Mouse (Mus musculus): ENCODE results near the gene Lbp. TPM values are rescaled to one million over a fixed set of nuclear protein-coding genes. Genes with fewer than 3 reads are reported as not detected.

The Lbp gene
- polyA plus RNA-seq, 1 experiment from 2014 or later = 4.0 TPM

DNA sequence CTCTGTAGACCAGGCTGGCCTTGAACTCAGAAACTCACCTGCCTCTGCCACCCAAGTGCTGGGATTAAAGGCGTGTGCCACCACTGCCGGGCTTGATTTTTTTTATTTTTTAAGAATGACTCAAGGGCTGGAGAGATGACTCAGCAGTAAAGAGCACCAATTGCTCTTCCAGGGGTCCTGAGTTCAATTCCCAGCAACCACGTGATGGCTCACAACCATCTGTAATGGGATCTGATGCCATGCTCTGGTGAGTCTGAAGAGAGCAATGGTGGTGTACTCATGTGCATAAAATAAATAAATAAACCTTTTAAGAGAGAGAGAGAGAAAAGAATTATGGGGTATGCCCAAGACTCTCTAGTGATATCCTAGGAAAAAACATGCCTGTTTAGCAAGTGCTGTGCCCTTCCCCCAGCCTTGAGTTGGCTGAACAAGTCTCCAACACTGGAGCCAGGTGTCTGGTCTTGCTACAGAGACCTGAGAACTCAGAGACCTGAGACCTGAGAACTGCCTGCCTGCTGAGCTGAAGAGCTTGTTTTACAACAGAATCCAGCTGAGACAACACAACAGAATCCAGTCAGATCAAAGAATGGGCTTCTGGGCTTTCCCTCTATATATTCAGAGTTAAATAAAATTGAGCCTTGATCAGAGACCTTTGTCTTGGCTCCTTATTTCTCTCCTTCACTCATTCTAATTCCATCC, 63.3 kb downstream of the Lbp start:
- ATAC-seq (ENCODE audit: insufficient number of reproducible peaks, low FRiP score, low TSS enrichment, low read depth) = no peak
- Histone ChIP-seq H3K27ac (replicated peaks; ENCODE audit: low read depth, low read length) (no peak overlapping the region), H3K27me3 (ENCODE audit: control insufficient read depth, insufficient read depth, low read length) (no peaks in the 10 kb centered on the region), H3K9ac (ENCODE audit: low read length) (no peak overlapping the region), H3K4me1 (ENCODE audit: control insufficient read depth, insufficient read depth, low read length) (no peaks in the 10 kb centered on the region), H3K36me3 (ENCODE audit: control insufficient read depth, insufficient read depth, low read length) (no peaks in the 10 kb centered on the region), H3K4me2 (ENCODE audit: low read depth, severe bottlenecking) (no peak overlapping the region), H3K9me3 (ENCODE audit: control insufficient read depth, low read length) (no peaks in the 10 kb centered on the region), H3K4me3 (ENCODE audit: low read depth, low read length) (no peak overlapping the region)
- no peak for DNase-seq (ENCODE audit: low spot score)
- 84% methylated on average over 3 of the region's 3 CpGs for whole genome bisulfite sequencing

DNA sequence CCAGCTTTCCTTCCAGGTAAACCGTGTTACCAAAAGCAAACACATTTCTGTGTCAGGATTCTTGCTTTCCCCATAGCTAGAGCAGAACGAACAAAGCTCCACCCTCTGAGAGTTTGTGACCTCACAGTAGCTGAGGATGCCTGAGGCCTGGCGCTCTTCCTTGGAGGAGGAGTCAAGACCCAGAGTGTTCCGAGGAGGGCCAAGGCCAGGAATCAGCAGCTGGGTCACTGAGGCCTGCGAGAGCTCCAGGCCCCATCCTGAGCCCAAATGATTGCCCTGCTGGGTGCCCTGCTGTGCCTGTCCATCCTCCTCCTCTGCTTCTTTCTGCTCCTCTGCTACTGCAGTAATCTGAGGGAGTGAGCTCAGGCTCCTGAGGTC, 63.9 kb downstream of the Lbp start:
- Histone ChIP-seq H3K27ac (replicated peaks; ENCODE audit: low read depth, low read length) (no peak overlapping the region), H3K4me1 (ENCODE audit: control insufficient read depth, insufficient read depth, low read length) (no peaks in the 10 kb centered on the region), H3K36me3 (ENCODE audit: control insufficient read depth, insufficient read depth, low read length) (no peaks in the 10 kb centered on the region), H3K4me2 (ENCODE audit: low read depth, severe bottlenecking) (no peak overlapping the region), H3K4me3 (ENCODE audit: low read depth, low read length) (no peak overlapping the region), H3K9me3 (ENCODE audit: control insufficient read depth, low read length) (no peaks in the 10 kb centered on the region), H3K9ac (ENCODE audit: low read length) (no peak overlapping the region), H3K27me3 (ENCODE audit: control insufficient read depth, insufficient read depth, low read length) (peaks cover 3% of the 10 kb centered on the region)
- ATAC-seq (ENCODE audit: insufficient number of reproducible peaks, low FRiP score, low TSS enrichment, low read depth) (no peak), DNase-seq (ENCODE audit: low spot score) (no peak)
- 10% methylated on average over 5 of the region's 5 CpGs for WGBS

DNA sequence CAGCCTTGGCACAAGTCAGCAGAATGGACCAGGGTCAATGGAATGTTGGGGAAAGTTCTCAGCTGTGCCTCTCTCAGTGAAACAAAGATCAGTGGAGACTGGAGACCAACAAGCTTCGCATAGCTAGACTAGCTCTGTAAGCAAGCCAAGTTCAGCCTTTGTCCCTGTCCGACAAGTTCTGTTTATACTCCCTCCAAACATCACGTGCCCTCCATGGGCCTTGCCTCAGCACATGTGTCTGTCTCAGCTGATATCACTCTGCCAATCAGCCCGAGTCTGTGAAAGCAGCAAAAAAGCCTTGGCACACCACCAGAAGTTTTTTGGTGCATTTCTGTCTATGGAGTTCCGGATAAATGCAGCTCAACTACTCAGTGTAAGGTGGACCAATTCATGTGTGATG, 66.8 kb downstream of the Lbp start:
- Histone ChIP-seq H3K27me3 (ENCODE audit: control insufficient read depth, insufficient read depth, low read length) (peaks cover 15% of the 10 kb centered on the region), H3K4me3 (ENCODE audit: low read depth, low read length) (no peak overlapping the region), H3K36me3 (ENCODE audit: control insufficient read depth, insufficient read depth, low read length) (no peaks in the 10 kb centered on the region), H3K9ac (ENCODE audit: low read length) (no peak overlapping the region), H3K9me3 (ENCODE audit: control insufficient read depth, low read length) (no peaks in the 10 kb centered on the region), H3K27ac (replicated peaks; ENCODE audit: low read depth, low read length) (no peak overlapping the region), H3K4me1 (ENCODE audit: control insufficient read depth, insufficient read depth, low read length) (no peaks in the 10 kb centered on the region), H3K4me2 (ENCODE audit: low read depth, severe bottlenecking) (no peak overlapping the region)
- DNase-seq (ENCODE audit: low spot score) (no peak), ATAC-seq (ENCODE audit: insufficient number of reproducible peaks, low FRiP score, low TSS enrichment, low read depth) (no peak)
- WGBS = 77% methylated on average over 5 of the region's 5 CpGs

DNA sequence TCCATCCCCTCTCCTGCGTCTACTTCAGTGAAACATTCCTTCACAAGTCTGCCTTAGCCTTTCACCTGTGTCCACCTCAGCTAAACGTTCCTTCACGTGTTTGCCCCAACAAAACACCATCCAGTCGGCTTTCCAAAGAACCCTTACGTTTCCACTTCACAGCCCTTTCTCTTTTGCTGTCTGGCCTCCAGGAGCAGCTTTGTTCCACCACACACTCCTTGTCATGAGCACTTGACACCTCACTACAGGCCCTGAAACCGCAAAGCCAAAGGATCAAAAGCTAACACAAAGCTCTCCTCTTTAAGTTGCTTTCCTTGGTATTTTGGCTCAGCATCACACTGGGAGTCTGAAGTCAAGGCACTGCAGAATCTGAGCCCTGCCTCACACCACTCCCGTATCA, 67.2 kb downstream of the Lbp start:
- Histone ChIP-seq H3K4me3 (ENCODE audit: low read depth, low read length) (no peak overlapping the region), H3K27me3 (ENCODE audit: control insufficient read depth, insufficient read depth, low read length) (peaks cover 15% of the 10 kb centered on the region)
- no peak for DNase-seq (ENCODE audit: low spot score)

DNA sequence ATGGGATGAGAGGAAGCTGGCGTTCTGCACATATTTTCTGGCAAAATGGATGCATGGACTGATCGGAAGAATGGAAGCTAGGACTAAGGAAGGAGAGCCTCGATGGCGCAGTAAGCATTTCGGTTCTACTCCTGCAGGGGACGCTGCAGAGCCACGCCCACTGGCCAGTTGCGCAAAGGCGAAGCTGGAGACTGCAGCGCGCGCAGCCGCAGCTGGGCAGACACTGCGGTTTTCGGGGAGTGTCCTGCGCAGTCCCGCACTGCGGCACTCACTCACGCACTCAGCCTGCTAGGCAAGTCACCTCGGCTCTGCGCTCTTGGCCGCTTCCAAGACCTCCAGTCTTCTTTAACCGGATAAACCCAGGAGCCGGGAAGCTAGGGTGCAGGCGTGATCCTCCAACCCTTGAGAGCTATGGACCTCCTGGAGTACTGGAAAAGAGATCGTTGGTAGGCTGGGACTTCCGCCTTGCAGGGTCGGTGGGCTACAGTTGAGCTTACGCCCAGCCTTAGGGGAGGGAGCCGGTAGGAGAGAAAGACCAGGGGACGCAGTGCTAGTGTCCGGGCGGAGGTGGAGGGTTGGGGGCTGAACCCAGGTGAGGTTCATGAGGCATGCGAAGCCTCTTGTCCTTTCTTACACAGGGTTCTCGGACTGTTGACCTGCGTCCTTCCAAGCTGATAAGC, 69.3 kb downstream of the Lbp start, which contains the start of gene Snhg11:
Gene Snhg11, plus strand, starts transcription at position 196 of the 680 bp plus-strand sequence.
- DNase-seq (ENCODE audit: low spot score) (peak; percentile 77), ATAC-seq (ENCODE audit: insufficient number of reproducible peaks, low FRiP score, low TSS enrichment, low read depth) (peak; percentile 57; the same call in 1 of the 2 replicates)
- H3K27ac ChIP-seq (replicated peaks; ENCODE audit: low read depth, low read length) = no peak within 1 kb of the TSS

More for the DNA sequence above, 67.2 kb downstream of the Lbp start:
- H3K9me3 ChIP-seq (ENCODE audit: control insufficient read depth, low read length) = no peaks in the 10 kb centered on the region
- no peak overlapping the region for H3K4me2 ChIP-seq (ENCODE audit: low read depth, severe bottlenecking)
- no peaks in the 10 kb centered on the region for H3K36me3 ChIP-seq (ENCODE audit: control insufficient read depth, insufficient read depth, low read length)
- ATAC-seq (ENCODE audit: insufficient number of reproducible peaks, low FRiP score, low TSS enrichment, low read depth) = no peak
- 59% methylated on average over 7 of the region's 7 CpGs for WGBS
- H3K9ac ChIP-seq (ENCODE audit: low read length) = no peak overlapping the region
- H3K27ac ChIP-seq (replicated peaks; ENCODE audit: low read depth, low read length) = no peak overlapping the region
- no peaks in the 10 kb centered on the region for H3K4me1 ChIP-seq (ENCODE audit: control insufficient read depth, insufficient read depth, low read length)

DNA sequence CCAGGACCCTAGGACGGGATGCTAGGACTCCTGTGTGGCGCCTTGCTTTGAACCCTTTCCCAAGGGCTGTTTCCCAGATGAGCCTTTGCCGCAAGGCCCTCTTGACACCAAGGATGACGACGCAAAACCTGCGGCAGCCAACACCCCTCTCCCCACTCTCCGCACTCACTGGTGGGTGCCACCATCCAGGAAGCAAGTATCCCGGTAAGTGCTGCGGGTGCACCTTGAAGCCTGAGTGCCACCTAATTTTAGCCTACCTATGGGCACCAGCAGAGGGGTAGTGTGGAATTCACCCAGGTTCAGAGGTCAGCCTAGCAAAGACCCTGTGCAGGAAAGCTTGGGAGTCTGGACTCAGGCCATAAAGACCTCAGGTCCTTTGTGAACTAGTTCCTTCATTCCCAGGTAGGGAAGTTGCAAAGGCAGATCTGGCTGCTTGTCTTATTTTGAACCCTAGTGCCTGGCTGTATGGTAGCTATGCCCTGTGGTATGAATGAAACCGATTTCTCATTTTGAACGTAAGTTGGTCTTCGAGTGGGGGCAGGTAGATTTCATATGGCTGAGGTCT, 69.9 kb downstream of the Lbp start:
- DNase-seq (ENCODE audit: low spot score) (no peak), ATAC-seq (ENCODE audit: insufficient number of reproducible peaks, low FRiP score, low TSS enrichment, low read depth) (peak; percentile 35; the same call in 1 of the 2 replicates)
- no peaks in the 10 kb centered on the region for H3K36me3 ChIP-seq (ENCODE audit: control insufficient read depth, insufficient read depth, low read length)
- H3K9me3 ChIP-seq (ENCODE audit: control insufficient read depth, low read length) = no peaks in the 10 kb centered on the region
- peak overlapping the region; percentile 65 for H3K4me2 ChIP-seq (ENCODE audit: low read depth, severe bottlenecking)
- peak overlapping the region; percentile 29 for H3K4me3 ChIP-seq (ENCODE audit: low read depth, low read length)
- H3K4me1 ChIP-seq (ENCODE audit: control insufficient read depth, insufficient read depth, low read length) = no peaks in the 10 kb centered on the region
- H3K27ac ChIP-seq (replicated peaks; ENCODE audit: low read depth, low read length) = no peak overlapping the region
- peaks cover 15% of the 10 kb centered on the region for H3K27me3 ChIP-seq (ENCODE audit: control insufficient read depth, insufficient read depth, low read length)
- no peak overlapping the region for H3K9ac ChIP-seq (ENCODE audit: low read length)
- 29% methylated on average over 12 of the region's 12 CpGs for WGBS

More for the DNA sequence above, 69.3 kb downstream of the Lbp start, which contains the start of gene Snhg11:
- Histone ChIP-seq H3K4me3 (ENCODE audit: low read depth, low read length) (peak within 1 kb of the TSS; percentile 29), H3K36me3 (ENCODE audit: control insufficient read depth, insufficient read depth, low read length) (no peaks in the 10 kb centered on the region), H3K9ac (ENCODE audit: low read length) (peak within 1 kb of the TSS; percentile 37; the same call in 1 of the 2 replicates), H3K27me3 (ENCODE audit: control insufficient read depth, insufficient read depth, low read length) (peaks cover 15% of the 10 kb centered on the region), H3K4me2 (ENCODE audit: low read depth, severe bottlenecking) (peak within 1 kb of the TSS; percentile 65), H3K4me1 (ENCODE audit: control insufficient read depth, insufficient read depth, low read length) (no peaks in the 10 kb centered on the region), H3K9me3 (ENCODE audit: control insufficient read depth, low read length) (no peaks in the 10 kb centered on the region)
- WGBS = 2% methylated on average over 36 of the region's 36 CpGs

DNA sequence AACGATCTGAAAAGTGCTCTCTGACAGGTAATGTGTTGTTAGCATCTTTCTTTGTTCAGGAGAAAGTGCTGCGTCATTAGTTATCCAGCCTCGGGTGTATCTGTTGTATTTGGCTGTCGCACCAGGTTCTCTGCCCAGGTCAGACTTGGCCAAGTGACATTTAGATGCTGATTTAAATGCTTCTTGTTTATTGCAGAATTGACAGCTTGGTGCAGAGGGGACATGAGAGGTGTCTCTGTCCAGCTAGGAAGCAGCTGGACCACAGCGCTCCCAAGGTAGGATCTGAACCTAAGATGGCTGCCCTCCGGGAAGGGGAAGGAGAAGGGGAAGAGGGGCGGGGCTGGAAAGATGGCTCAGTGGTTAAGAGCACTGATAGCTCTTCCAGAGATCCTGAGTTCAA, 70.5 kb downstream of the Lbp start:
- DNase-seq (ENCODE audit: low spot score) (no peak), ATAC-seq (ENCODE audit: insufficient number of reproducible peaks, low FRiP score, low TSS enrichment, low read depth) (no peak)
- Histone ChIP-seq H3K9me3 (ENCODE audit: control insufficient read depth, low read length) (no peaks in the 10 kb centered on the region), H3K9ac (ENCODE audit: low read length) (no peak overlapping the region), H3K4me1 (ENCODE audit: control insufficient read depth, insufficient read depth, low read length) (no peaks in the 10 kb centered on the region), H3K4me2 (ENCODE audit: low read depth, severe bottlenecking) (no peak overlapping the region), H3K4me3 (ENCODE audit: low read depth, low read length) (no peak overlapping the region), H3K27me3 (ENCODE audit: control insufficient read depth, insufficient read depth, low read length) (peaks cover 15% of the 10 kb centered on the region), H3K36me3 (ENCODE audit: control insufficient read depth, insufficient read depth, low read length) (no peaks in the 10 kb centered on the region), H3K27ac (replicated peaks; ENCODE audit: low read depth, low read length) (no peak overlapping the region)
- 72% methylated on average over 7 of the region's 7 CpGs for WGBS

DNA sequence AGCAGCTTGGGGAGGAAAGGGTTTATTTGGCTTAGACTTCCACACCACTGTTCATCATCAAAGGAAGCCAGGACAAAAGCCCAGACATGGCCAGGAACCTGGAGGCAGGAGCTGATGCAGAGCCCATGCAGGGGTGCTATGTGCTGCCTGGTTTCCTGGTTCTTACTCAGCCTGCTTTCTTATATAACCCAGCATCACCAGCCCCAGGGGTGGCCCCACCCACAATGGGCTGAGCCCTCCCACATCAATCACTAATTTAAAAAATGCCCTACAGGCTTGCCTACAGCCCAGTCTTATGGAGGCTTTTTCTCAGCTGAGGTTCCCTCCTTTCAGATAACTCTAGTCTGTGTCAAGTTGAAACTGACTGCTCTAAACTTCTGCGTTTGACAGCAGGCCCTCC, 71.5 kb downstream of the Lbp start:
- no peaks in the 10 kb centered on the region for H3K9me3 ChIP-seq (ENCODE audit: control insufficient read depth, low read length)
- no peak overlapping the region for H3K4me3 ChIP-seq (ENCODE audit: low read depth, low read length)
- no peaks in the 10 kb centered on the region for H3K4me1 ChIP-seq (ENCODE audit: control insufficient read depth, insufficient read depth, low read length)
- no peaks in the 10 kb centered on the region for H3K36me3 ChIP-seq (ENCODE audit: control insufficient read depth, insufficient read depth, low read length)
- 91% methylated on average over 1 of the region's 1 CpGs for WGBS
- no peak overlapping the region for H3K4me2 ChIP-seq (ENCODE audit: low read depth, severe bottlenecking)
- DNase-seq (ENCODE audit: low spot score) = no peak
- no peak for ATAC-seq (ENCODE audit: insufficient number of reproducible peaks, low FRiP score, low TSS enrichment, low read depth)
- no peak overlapping the region for H3K27ac ChIP-seq (replicated peaks; ENCODE audit: low read depth, low read length)
- H3K9ac ChIP-seq (ENCODE audit: low read length) = no peak overlapping the region
- peaks cover 15% of the 10 kb centered on the region for H3K27me3 ChIP-seq (ENCODE audit: control insufficient read depth, insufficient read depth, low read length)
